Mouse (Mus musculus) intestine, embryonic 16.5 days (tissue): ENCODE data around the gene Smpd2. TPM values are rescaled to one million over a fixed set of nuclear protein-coding genes. Genes with fewer than 3 reads are reported as not detected.

ENCODE experiments used
- ATAC-seq: fragments of 200-750 bp; cut with Nextera tagmentation; 2 replicates; pipeline ENCODE4 v1.8.0; 2017; ENCODE audit warnings: moderate TSS enrichment, moderate library complexity
- H3K27ac ChIP-seq: fragments of 300-500 bp; sonication (generic); 2 replicates; pipeline ENCODE4 v1.5.1; 2014; ENCODE audit warnings: mild to moderate bottlenecking, low read length
- H3K27me3 ChIP-seq: fragments of 300-500 bp; sonication (generic); replicated peaks from 2 replicates; pipeline ENCODE4 v1.6.1; 2014; ENCODE audit warnings: low read length, control low read depth, mixed read lengths; ENCODE audit not compliant: control insufficient read depth, insufficient read depth
- H3K36me3 ChIP-seq: fragments of 300-500 bp; sonication (generic); 2 replicates; pipeline ENCODE4 v1.6.1; 2014; ENCODE audit warnings: low read length, control low read depth; ENCODE audit not compliant: control insufficient read depth, insufficient read depth
- H3K4me1 ChIP-seq: fragments of 300-500 bp; sonication (generic); 2 replicates; pipeline ENCODE4 v1.6.1; 2014; ENCODE audit warnings: low read length, control low read depth, mixed read lengths; ENCODE audit not compliant: control insufficient read depth, insufficient read depth
- H3K4me2 ChIP-seq: fragments of 300-500 bp; sonication (generic); 2 replicates; pipeline ENCODE4 v1.6.1; 2014; ENCODE audit warnings: low read depth, low read length, control low read depth
- H3K4me3 ChIP-seq: fragments of 300-500 bp; sonication (generic); 2 replicates; pipeline ENCODE4 v1.5.1; 2014; ENCODE audit warnings: mild to moderate bottlenecking, low read length
- H3K9ac ChIP-seq: fragments of 300-500 bp; sonication (generic); 2 replicates; pipeline ENCODE4 v1.6.1; 2014; ENCODE audit warnings: low read depth, low read length
- H3K9me3 ChIP-seq: fragments of 300-500 bp; sonication (generic); 2 replicates; pipeline ENCODE4 v1.6.1; 2016; ENCODE audit warnings: low read length, control low read depth; ENCODE audit not compliant: control insufficient read depth
- WGBS: fragments of 180-500 bp; shearing (Covaris S2); extraction: QIAGEN DNeasy Blood & Tissue Kit; methylation state at CpG from one replicate; pipeline ENCODE4 v1.1.7; 2014; 5-methylcytosine and 5-hydroxymethylcytosine counted together
- polyA plus RNA-seq: library from polyadenylated mRNA; unstranded; fragments of >200 nt; fragmentation: Nextera tagmentation; extraction: Ambion mirVana; gene quantifications from 2 replicates; pipeline ENCODE4 v1.2.1, GENCODE M21; 2015

The Smpd2 gene
- polyA plus RNA-seq, 1 experiment from 2014 or later = 62.7 TPM

GRCm38 (mm10) chr10:41470693-41471092 lies 19.5 kb downstream of the Smpd2 start:
- ATAC-seq = peak; percentile 30

GRCm38 (mm10) chr10:41467325-41467724 lies 22.8 kb downstream of the Smpd2 start:
- Histone ChIP-seq H3K4me1 (peaks cover 6% of the 10 kb centered on the region; the same call in 1 of the 2 replicates), H3K9me3 (no peaks in the 10 kb centered on the region), H3K4me3 (no peak overlapping the region), H3K4me2 (no peak overlapping the region), H3K36me3 (peaks cover 3% of the 10 kb centered on the region; the same call in 1 of the 2 replicates), H3K9ac (no peak overlapping the region), H3K27ac (no peak overlapping the region), H3K27me3 (no peaks in the 10 kb centered on the region)
- 46% methylated on average over 6 of the region's 6 CpGs for WGBS
- ATAC-seq = no peak

More at GRCm38 (mm10) chr10:41470693-41471092, 19.5 kb downstream of the Smpd2 start:
- Histone ChIP-seq H3K4me2 (no peak overlapping the region), H3K9me3 (no peaks in the 10 kb centered on the region), H3K4me1 (peaks cover 18% of the 10 kb centered on the region), H3K27ac (peak overlapping the region; percentile 37; the same call in 1 of the 2 replicates), H3K27me3 (no peaks in the 10 kb centered on the region), H3K36me3 (no peaks in the 10 kb centered on the region), H3K4me3 (no peak overlapping the region), H3K9ac (no peak overlapping the region)
- WGBS = 71% methylated on average over 3 of the region's 3 CpGs

- no peaks in the 10 kb centered on the region for H3K9me3 ChIP-seq
- 66% methylated on average over 15 of the region's 15 CpGs for whole genome bisulfite sequencing
- peaks cover 3% of the 10 kb centered on the region; the same call in 1 of the 2 replicates for H3K36me3 ChIP-seq
- H3K27ac ChIP-seq = no peak overlapping the region
- H3K27me3 ChIP-seq = no peaks in the 10 kb centered on the region
- H3K4me1 ChIP-seq = no peaks in the 10 kb centered on the region
- H3K9ac ChIP-seq = no peak overlapping the region; the same call in 1 of the 2 replicates
- no peak overlapping the region for H3K4me2 ChIP-seq
- no peak overlapping the region for H3K4me3 ChIP-seq
- no peak for ATAC-seq
Observed at GRCm38 (mm10) chr10:41464401-41464955, 25.7 kb downstream of the Smpd2 start.

GRCm38 (mm10) chr10:41461057-41461722 lies 29.0 kb downstream of the Smpd2 start:
- H3K9me3 ChIP-seq = no peaks in the 10 kb centered on the region
- no peak overlapping the region for H3K4me3 ChIP-seq
- WGBS = 77% methylated on average over 3 of the region's 3 CpGs
- H3K36me3 ChIP-seq = peaks cover 7% of the 10 kb centered on the region; the same call in 1 of the 2 replicates
- H3K4me2 ChIP-seq = no peak overlapping the region
- no peak overlapping the region for H3K27ac ChIP-seq
- ATAC-seq = no peak
- H3K9ac ChIP-seq = no peak overlapping the region
- no peaks in the 10 kb centered on the region for H3K4me1 ChIP-seq
- H3K27me3 ChIP-seq = no peaks in the 10 kb centered on the region

DNA sequence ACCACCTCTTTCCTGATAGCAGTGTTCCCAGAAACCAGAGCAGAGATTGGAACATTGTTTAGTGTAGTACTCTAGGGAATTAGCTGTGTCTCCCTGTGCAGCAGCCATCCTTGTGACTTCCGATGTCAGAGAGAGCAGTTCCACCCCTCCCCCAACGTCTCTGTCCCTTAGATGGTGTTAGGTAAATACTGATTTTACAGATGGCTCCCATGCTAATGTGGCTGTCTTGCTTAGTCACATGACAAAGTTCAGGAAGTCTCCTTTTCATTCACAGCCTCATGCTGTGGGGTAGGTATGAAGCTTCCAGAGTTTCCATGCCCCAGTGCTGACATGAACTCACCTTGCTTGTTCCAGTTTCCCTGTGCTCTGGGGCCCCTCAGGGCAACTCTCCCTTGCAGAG lies 29.7 kb downstream of the Smpd2 start:
- no peaks in the 10 kb centered on the region for H3K27me3 ChIP-seq
- WGBS = 16% methylated on average over 2 of the region's 2 CpGs
- H3K27ac ChIP-seq = no peak overlapping the region
- no peak overlapping the region for H3K4me3 ChIP-seq
- H3K9ac ChIP-seq = no peak overlapping the region
- H3K4me2 ChIP-seq = no peak overlapping the region
- peaks cover 9% of the 10 kb centered on the region; the same call in 1 of the 2 replicates for H3K36me3 ChIP-seq
- no peaks in the 10 kb centered on the region for H3K9me3 ChIP-seq
- no peaks in the 10 kb centered on the region for H3K4me1 ChIP-seq
- 0 out of 2 replicates have a peak, but pooled peaks have one; percentile 38 for ATAC-seq

DNA sequence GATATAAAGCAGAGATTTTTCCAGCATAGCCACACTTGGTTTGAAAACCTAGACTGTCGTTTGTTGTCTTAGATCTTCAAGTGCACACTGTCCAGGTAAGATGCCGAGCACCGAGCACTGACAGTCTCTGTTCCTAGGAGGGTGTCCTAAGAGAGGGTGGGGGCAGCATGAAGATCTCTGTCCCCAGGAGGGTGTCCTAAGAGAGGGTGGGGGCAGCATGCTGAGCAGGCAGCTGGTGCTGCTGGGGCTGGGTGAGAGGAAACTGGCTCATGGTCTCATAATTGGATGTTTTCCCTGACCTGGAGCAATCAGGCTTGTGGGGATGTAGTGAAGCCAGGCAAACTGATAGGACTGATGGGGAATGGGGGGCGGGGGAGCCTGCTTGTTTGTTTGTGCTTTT lies 30.2 kb downstream of the Smpd2 start:
- Histone ChIP-seq H3K4me3 (no peak overlapping the region), H3K27me3 (no peaks in the 10 kb centered on the region), H3K36me3 (peaks cover 9% of the 10 kb centered on the region; the same call in 1 of the 2 replicates), H3K9ac (no peak overlapping the region), H3K4me1 (no peaks in the 10 kb centered on the region), H3K27ac (no peak overlapping the region), H3K4me2 (no peak overlapping the region), H3K9me3 (no peaks in the 10 kb centered on the region)
- ATAC-seq = no peak
- 79% methylated on average over 4 of the region's 4 CpGs for WGBS

- ATAC-seq = no peak
- H3K9me3 ChIP-seq = no peaks in the 10 kb centered on the region
- no peaks in the 10 kb centered on the region for H3K27me3 ChIP-seq
- H3K4me3 ChIP-seq = no peak overlapping the region
- no peak overlapping the region for H3K9ac ChIP-seq
- no peak overlapping the region for H3K4me2 ChIP-seq
- WGBS = 86% methylated on average over 3 of the region's 3 CpGs
- H3K27ac ChIP-seq = no peak overlapping the region
- peaks cover 16% of the 10 kb centered on the region for H3K4me1 ChIP-seq
- H3K36me3 ChIP-seq = peaks cover 5% of the 10 kb centered on the region
Observed at GRCm38 (mm10) chr10:41452791-41453190, 37.4 kb downstream of the Smpd2 start.

GRCm38 (mm10) chr10:41451656-41452055 lies 38.5 kb downstream of the Smpd2 start:
- Histone ChIP-seq H3K4me1 (peaks cover 16% of the 10 kb centered on the region), H3K4me2 (peak overlapping the region; percentile 60), H3K27ac (peak overlapping the region; percentile 53; the same call in 1 of the 2 replicates), H3K4me3 (no peak overlapping the region), H3K9ac (no peak overlapping the region), H3K9me3 (no peaks in the 10 kb centered on the region), H3K36me3 (peaks cover 4% of the 10 kb centered on the region), H3K27me3 (no peaks in the 10 kb centered on the region)
- WGBS = 86% methylated on average over 9 of the region's 9 CpGs
- ATAC-seq = no peak

- peaks cover 16% of the 10 kb centered on the region for H3K4me1 ChIP-seq
- H3K9ac ChIP-seq = peak overlapping the region; percentile 85
- 46% methylated on average over 18 of the region's 18 CpGs for WGBS
- no peaks in the 10 kb centered on the region for H3K27me3 ChIP-seq
- peak; percentile 36; the same call in 1 of the 2 replicates for ATAC-seq
- H3K4me2 ChIP-seq = peak overlapping the region; percentile 60
- peak overlapping the region; percentile 65; the same call in 1 of the 2 replicates for H3K27ac ChIP-seq
- peak overlapping the region; percentile 93 for H3K4me3 ChIP-seq
- H3K36me3 ChIP-seq = no peaks in the 10 kb centered on the region; the same call in none of the 2 replicates
- H3K9me3 ChIP-seq = no peaks in the 10 kb centered on the region
Observed at GRCm38 (mm10) chr10:41450780-41451522, 39.2 kb downstream of the Smpd2 start.
